Mouse (Mus musculus) kidney, postnatal 0 days (tissue): Measurements from ENCODE around the gene Ostm1. TPM values are rescaled to one million over a fixed set of nuclear protein-coding genes. Genes with fewer than 3 reads are reported as not detected.
A peak's percentile ranks its signal among the peaks of the same experiment; 100 is the strongest.

Experiments used
- ATAC-seq: fragments of 200-750 bp; cut with Nextera tagmentation; replicated peaks from 2 replicates; pipeline ENCODE4 v1.8.0; 2017; ENCODE audit warnings: low read depth, moderate number of reproducible peaks, moderate TSS enrichment, moderate library complexity; ENCODE audit not compliant: low FRiP score
- DNase-seq: peaks from one replicate; pipeline ENCODE4 v3.0.0-alpha.2; 2016; ENCODE audit warnings: low spot score
- H3K27ac ChIP-seq: fragments of 300-500 bp; sonication (generic); 2 replicates; pipeline ENCODE4 v1.5.1; 2014; ENCODE audit warnings: mild to moderate bottlenecking
- H3K27me3 ChIP-seq: fragments of 300-500 bp; sonication (generic); 2 replicates; pipeline ENCODE4 v1.6.1; 2014; ENCODE audit warnings: low read length, mixed read lengths; ENCODE audit not compliant: insufficient read depth
- H3K36me3 ChIP-seq: fragments of 300-500 bp; sonication (generic); 2 replicates; pipeline ENCODE4 v1.6.1; 2014; ENCODE audit warnings: low read length, mixed read lengths; ENCODE audit not compliant: insufficient read depth
- H3K4me1 ChIP-seq: fragments of 300-500 bp; sonication (generic); replicated peaks from 2 replicates; pipeline ENCODE4 v1.6.1; 2014; ENCODE audit warnings: antibody characterized with exemption, low read length, mixed read lengths; ENCODE audit not compliant: insufficient read depth
- H3K4me2 ChIP-seq: fragments of 300-500 bp; sonication (generic); 2 replicates; pipeline ENCODE4 v1.6.1; 2014; ENCODE audit warnings: mild to moderate bottlenecking, low read length, moderate library complexity, mixed read lengths
- H3K4me3 ChIP-seq: fragments of 300-500 bp; sonication (generic); replicated peaks from 2 replicates; pipeline ENCODE4 v1.5.1; 2014; ENCODE audit warnings: low read depth, low read length
- H3K9ac ChIP-seq: fragments of 300-500 bp; sonication (generic); 2 replicates; pipeline ENCODE4 v1.6.1; 2014; ENCODE audit warnings: low read depth, low read length
- H3K9me3 ChIP-seq: fragments of 300-500 bp; sonication (generic); replicated peaks from 2 replicates; pipeline ENCODE4 v1.6.1; 2016; ENCODE audit warnings: low read length, inconsistent platforms, mixed read lengths
- CTCF ChIP-seq: IDR thresholded peaks from 2 replicates; pipeline ENCODE4 v1.5.1; 2016; ENCODE audit warnings: antibody characterized with exemption, low read depth, mild to moderate bottlenecking, moderate library complexity
- WGBS: fragments of 180-500 bp; shearing (Covaris S2); extraction: QIAGEN DNeasy Blood & Tissue Kit; methylation state at CpG from one replicate; pipeline ENCODE4 v1.1.7; 2014; 5-methylcytosine and 5-hydroxymethylcytosine counted together
- polyA plus RNA-seq: library from polyadenylated mRNA; unstranded; fragments of >200 nt; fragmentation: Nextera tagmentation; extraction: Ambion mirVana; gene quantifications from 2 replicates; pipeline ENCODE4 v1.2.1, GENCODE M21; 2015

Ostm1 gene
- polyA plus RNA-seq, 1 experiment from 2014 or later: 26.6 TPM

- Histone ChIP-seq H3K4me3 (no peak overlapping the region), H3K27ac (no peak overlapping the region), H3K9ac (no peak overlapping the region), H3K36me3 (0 out of 2 replicates have a peak, but pooled peaks cover 3% of the 10 kb centered on the region), H3K4me1 (no peaks in the 10 kb centered on the region), H3K4me2 (no peak overlapping the region), H3K9me3 (no peaks in the 10 kb centered on the region), H3K27me3 (no peaks in the 10 kb centered on the region)
- no peak for DNase-seq
- TF ChIP-seq CTCF: no peak
- WGBS: 90% methylated on average over 2 of the region's 2 CpGs
- no peak for ATAC-seq
Observed at GRCm38 (mm10) chr10:42702111-42702510, 118.5 kb downstream of the Ostm1 start.

DNA sequence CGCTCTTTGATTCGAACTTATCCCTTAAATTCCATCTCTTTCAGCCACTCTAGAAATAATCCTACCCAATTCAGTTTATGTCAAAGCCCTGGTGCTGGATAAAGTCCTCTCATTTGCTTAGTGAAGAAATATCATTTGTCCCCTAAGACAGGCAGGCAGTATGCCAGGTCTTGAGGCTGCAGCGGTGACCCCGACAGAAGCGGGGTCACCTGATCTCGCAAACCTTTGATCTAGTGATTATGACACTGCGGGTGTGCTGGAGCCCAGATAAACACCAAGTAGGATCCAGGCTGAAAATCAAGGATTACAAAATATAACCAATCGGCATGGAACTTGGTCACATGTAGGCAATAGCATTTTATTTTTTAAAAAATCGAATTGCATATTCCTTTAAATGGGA is 131.1 kb downstream of the Ostm1 start:
- TF ChIP-seq CTCF: no peak
- 14% methylated on average over 9 of the region's 9 CpGs for WGBS
- DNase-seq: no peak
- Histone ChIP-seq H3K4me2 (peak overlapping the region; percentile 34; the same call in 1 of the 2 replicates), H3K27ac (no peak overlapping the region), H3K4me3 (no peak overlapping the region), H3K4me1 (no peaks in the 10 kb centered on the region; the same call in 1 of the 2 replicates), H3K36me3 (no peaks in the 10 kb centered on the region), H3K9me3 (no peaks in the 10 kb centered on the region), H3K27me3 (no peaks in the 10 kb centered on the region), H3K9ac (no peak overlapping the region)
- no peak for ATAC-seq

GRCm38 (mm10) chr10:42715366-42716035 is 131.9 kb downstream of the Ostm1 start:
- 9% methylated on average over 19 of the region's 19 CpGs for WGBS
- peak; percentile 37 for DNase-seq
- TF ChIP-seq CTCF: no peak
- no peak overlapping the region for H3K27ac ChIP-seq
- H3K4me3 ChIP-seq: no peak overlapping the region
- H3K4me1 ChIP-seq: no peaks in the 10 kb centered on the region; the same call in 1 of the 2 replicates
- no peaks in the 10 kb centered on the region for H3K27me3 ChIP-seq
- peak overlapping the region; percentile 34 for H3K4me2 ChIP-seq
- H3K9me3 ChIP-seq: no peaks in the 10 kb centered on the region
- ATAC-seq: no peak
- no peaks in the 10 kb centered on the region for H3K36me3 ChIP-seq
- no peak overlapping the region for H3K9ac ChIP-seq

GRCm38 (mm10) chr10:42722116-42722515 is 138.5 kb downstream of the Ostm1 start:
- Histone ChIP-seq H3K27ac (no peak overlapping the region), H3K9me3 (no peaks in the 10 kb centered on the region), H3K4me1 (no peaks in the 10 kb centered on the region), H3K27me3 (no peaks in the 10 kb centered on the region), H3K9ac (no peak overlapping the region), H3K4me3 (no peak overlapping the region), H3K4me2 (no peak overlapping the region), H3K36me3 (no peaks in the 10 kb centered on the region)
- 92% methylated on average over 5 of the region's 5 CpGs for WGBS
- DNase-seq (no peak), ATAC-seq (no peak)
- TF ChIP-seq CTCF: no peak

DNA sequence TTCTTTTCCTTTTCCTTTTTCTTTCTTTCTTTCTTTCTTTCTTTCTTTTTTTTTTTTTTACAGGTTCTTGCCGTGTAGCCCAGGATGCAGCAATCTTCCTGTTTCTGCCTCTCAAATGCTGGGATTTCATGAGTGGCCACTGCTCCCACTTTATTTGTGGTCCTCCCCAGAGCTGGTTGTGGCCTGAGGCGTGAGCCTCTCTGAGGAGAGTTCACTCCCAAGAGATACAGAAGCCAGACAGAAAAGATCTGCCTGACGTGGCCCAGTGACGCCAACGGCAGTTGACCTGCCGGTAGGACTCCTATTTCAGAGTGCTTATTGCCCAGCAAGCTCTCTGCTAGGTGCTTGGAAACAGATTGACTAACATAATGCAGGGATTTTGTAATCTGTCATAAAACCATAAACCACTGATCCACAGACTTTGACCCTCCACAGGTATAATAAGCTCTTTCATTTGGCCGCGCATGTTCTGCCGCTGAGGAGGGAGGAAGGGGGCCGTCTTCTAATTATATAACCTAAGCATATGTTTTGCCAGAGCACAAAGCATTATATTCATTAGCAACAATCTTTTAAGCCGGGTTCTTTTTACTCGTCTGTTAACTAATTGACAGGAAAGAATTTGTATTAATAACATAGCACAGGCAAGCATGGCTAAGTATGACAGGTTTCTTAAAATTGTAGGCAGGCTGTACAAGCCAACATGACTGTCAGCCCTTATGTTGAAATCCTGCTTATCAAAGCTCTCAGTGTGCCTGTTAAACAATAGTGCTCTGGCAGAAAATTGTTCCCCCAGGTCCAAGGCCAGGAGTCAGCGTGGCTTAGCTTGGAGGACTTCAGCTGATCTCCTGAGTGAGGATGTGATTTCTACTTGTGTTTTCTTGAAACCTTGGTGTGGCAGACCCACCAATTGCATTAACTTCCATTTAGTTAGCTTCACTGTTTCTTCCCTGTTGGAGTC is 139.9 kb downstream of the Ostm1 start:
- H3K27me3 ChIP-seq: no peaks in the 10 kb centered on the region
- H3K27ac ChIP-seq: no peak overlapping the region
- H3K9ac ChIP-seq: no peak overlapping the region
- H3K9me3 ChIP-seq: no peaks in the 10 kb centered on the region
- DNase-seq (no peak), ATAC-seq (no peak)
- H3K4me2 ChIP-seq: no peak overlapping the region
- no peak overlapping the region for H3K4me3 ChIP-seq
- H3K4me1 ChIP-seq: no peaks in the 10 kb centered on the region
- WGBS: 66% methylated on average over 13 of the region's 13 CpGs
- TF ChIP-seq CTCF: no peak
- no peaks in the 10 kb centered on the region for H3K36me3 ChIP-seq

DNA sequence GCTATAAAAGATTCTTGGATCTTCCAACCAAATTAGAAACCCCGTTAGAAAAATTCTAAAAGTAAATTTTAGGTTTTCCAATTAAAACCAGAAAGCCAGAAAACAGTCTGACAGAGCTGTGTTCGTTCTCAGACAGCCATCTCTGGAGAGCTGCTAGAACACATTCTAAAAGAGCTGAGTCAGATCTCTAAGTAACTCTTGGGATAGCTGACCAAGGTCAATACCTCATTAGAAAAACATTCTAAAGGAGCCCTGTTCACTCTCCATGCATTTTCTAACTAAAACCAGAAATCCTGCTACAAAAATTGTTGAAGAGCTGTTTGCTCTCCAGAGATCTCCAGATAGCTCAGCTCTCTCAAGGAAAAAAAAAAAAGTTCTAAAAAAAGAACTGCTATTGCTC is 146.0 kb downstream of the Ostm1 start:
- no peak overlapping the region for H3K4me2 ChIP-seq
- WGBS: 81% methylated on average over 2 of the region's 2 CpGs
- H3K27me3 ChIP-seq: no peaks in the 10 kb centered on the region
- H3K9me3 ChIP-seq: no peaks in the 10 kb centered on the region
- H3K27ac ChIP-seq: no peak overlapping the region
- H3K4me3 ChIP-seq: no peak overlapping the region
- no peaks in the 10 kb centered on the region for H3K36me3 ChIP-seq
- no peak overlapping the region for H3K9ac ChIP-seq
- DNase-seq (no peak), ATAC-seq (no peak)
- TF ChIP-seq CTCF: no peak
- H3K4me1 ChIP-seq: no peaks in the 10 kb centered on the region
